Mouse (Mus musculus) hindlimb bud, embryonic 11.5 days (tissue): ENCODE data around the gene Zic1.

ENCODE experiments used
- DNase-seq: peaks from one replicate; pipeline ENCODE4 v3.0.0-alpha.2; 2012; ENCODE audit warnings: low read depth, low spot score; ENCODE audit errors: extremely low spot score

Zic1 gene

GRCm38 (mm10) chr9:91384693-91385560, 19.3 kb upstream of the Zic1 start:
- no peak for DNase-seq

GRCm38 (mm10) chr9:91384136-91384500, 18.5 kb upstream of the Zic1 start:
- DNase-seq = no peak

- no peak for DNase-seq
Measured at GRCm38 (mm10) chr9:91383441-91384135, 18.0 kb upstream of the Zic1 start.

GRCm38 (mm10) chr9:91382471-91383255, 17.1 kb upstream of the Zic1 start:
- DNase-seq = no peak

- DNase-seq = no peak
Measured at GRCm38 (mm10) chr9:91382111-91382379, 16.4 kb upstream of the Zic1 start.

GRCm38 (mm10) chr9:91381284-91382110, 15.9 kb upstream of the Zic1 start:
- no peak for DNase-seq

GRCm38 (mm10) chr9:91380458-91380914, 14.9 kb upstream of the Zic1 start:
- no peak for DNase-seq

- DNase-seq = no peak
Measured at GRCm38 (mm10) chr9:91379781-91380457, 14.3 kb upstream of the Zic1 start.

- no peak for DNase-seq
Measured at GRCm38 (mm10) chr9:91379300-91379635, 13.7 kb upstream of the Zic1 start.

GRCm38 (mm10) chr9:91378411-91379299, 13.0 kb upstream of the Zic1 start:
- DNase-seq = no peak

GRCm38 (mm10) chr9:91377873-91378150, 12.2 kb upstream of the Zic1 start:
- DNase-seq = no peak

- DNase-seq = no peak
Measured at GRCm38 (mm10) chr9:91377036-91377872, 11.6 kb upstream of the Zic1 start.

- no peak for DNase-seq
Measured at GRCm38 (mm10) chr9:91374665-91375064, 9.1 kb upstream of the Zic1 start.

GRCm38 (mm10) chr9:91373811-91374575, 8.4 kb upstream of the Zic1 start:
- DNase-seq = no peak

- no peak for DNase-seq
Measured at GRCm38 (mm10) chr9:91371608-91372007, 6.0 kb upstream of the Zic1 start.

- no peak for DNase-seq
Measured at GRCm38 (mm10) chr9:91371011-91371410, 5.4 kb upstream of the Zic1 start.

- no peak for DNase-seq
Measured at GRCm38 (mm10) chr9:91370191-91370708, 4.6 kb upstream of the Zic1 start.
